Comparison of ENCODE assay signal across 18 mouse cellular contexts in genomic region chr17:66665791-66666190, GRCm38 (mm10).
"Had no signal": no experiment of that assay in that cellular context is flagged by ENCODE, and none has a peak within 500 bp of the region (broad histone marks: within the 10 kb centered on the region; RNA-seq: fewer than 3 reads in every experiment).

No protein-coding gene starts in this region.

- H3K4me2 ChIP-seq: lung, embryonic 14.5 days; midbrain, embryonic 13.5 days; midbrain, embryonic 15.5 days; neural tube, embryonic 13.5 days; neural tube, embryonic 15.5 days; stomach, embryonic 15.5 days had no signal

- H3K4me1 ChIP-seq: midbrain, embryonic 10.5 days; neural tube, embryonic 13.5 days; neural tube, embryonic 15.5 days; stomach, embryonic 15.5 days had no signal

- H3K4me3 ChIP-seq: midbrain, embryonic 10.5 days; midbrain, embryonic 13.5 days; midbrain, embryonic 15.5 days; myocyte; neural tube, embryonic 13.5 days; neural tube, embryonic 15.5 days; stomach, embryonic 15.5 days had no signal

- H3K27me3 ChIP-seq: midbrain, embryonic 13.5 days; midbrain, embryonic 15.5 days; neural tube, embryonic 13.5 days; neural tube, embryonic 15.5 days; stomach, embryonic 15.5 days had no signal

- H3K27ac ChIP-seq: liver, embryonic 14.5 days; midbrain, embryonic 10.5 days; midbrain, embryonic 13.5 days; midbrain, embryonic 15.5 days; neural tube, embryonic 13.5 days; neural tube, embryonic 15.5 days; stomach, embryonic 15.5 days; stomach, postnatal 0 days had no signal

- H3K36me3 ChIP-seq: midbrain, embryonic 10.5 days; midbrain, embryonic 13.5 days; midbrain, embryonic 15.5 days; neural tube, embryonic 13.5 days; neural tube, embryonic 15.5 days; stomach, embryonic 15.5 days had no signal

- H3K9ac ChIP-seq: liver, embryonic 14.5 days; lung, embryonic 14.5 days; midbrain, embryonic 13.5 days; midbrain, embryonic 15.5 days; neural tube, embryonic 13.5 days; neural tube, embryonic 15.5 days; stomach, embryonic 15.5 days had no signal

- H3K9me3 ChIP-seq: midbrain, embryonic 10.5 days; midbrain, embryonic 15.5 days; neural tube, embryonic 13.5 days; neural tube, embryonic 15.5 days; stomach, embryonic 15.5 days had no signal

- ATAC-seq: midbrain, embryonic 13.5 days; midbrain, embryonic 15.5 days had no signal

- DNase-seq: lung, adult 18-20 months; lung, embryonic 14.5 days; lung, postnatal 10 days; lung, postnatal 4 days; retina, postnatal 1 day; right cerebral cortex, postnatal 14 days; thymus, adult 18-20 months; thymus, postnatal 14 days; thymus, postnatal 36 days had no signal
